Mouse (Mus musculus): ENCODE results near the gene Clec2g. TPM values are rescaled to one million over a fixed set of nuclear protein-coding genes. Genes with fewer than 3 reads are reported as not detected.
A peak's percentile ranks its signal among the peaks of the same experiment; 100 is the strongest.
"Not testable (repeated sequence)": the region's sequence is repeated elsewhere in the genome, so short reads cannot be mapped to it uniquely, and the experiment has no call there.

Clec2g gene
- total and polyA plus RNA-seq, 3 experiments, result 82.0 to 169 (median 91.7) TPM

DNA sequence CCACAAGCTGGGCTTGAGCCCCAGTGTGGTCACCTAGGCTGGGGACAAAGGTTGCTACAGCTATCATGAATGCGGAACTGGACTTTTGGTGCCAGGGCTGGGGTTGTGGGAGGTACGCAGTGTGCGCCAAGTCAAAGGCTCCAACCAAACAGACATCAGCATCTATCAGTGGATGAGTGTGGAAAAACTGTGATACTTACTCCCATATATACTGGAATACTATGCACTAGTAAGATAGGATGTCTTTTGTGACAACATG lies 39.2 kb downstream of the Clec2g start (continued):
- TF ChIP-seq CHD1 (IDR thresholded peaks at IDR 0.05; ENCODE audit: low read depth, low read length) (0 out of 2 replicates have a peak, but pooled peaks have one; percentile 11), MAFK (IDR thresholded peaks at IDR 0.05; ENCODE audit: insufficient replicate concordance, low read length) (no peak), SMC3 (IDR thresholded peaks at IDR 0.05; ENCODE audit: low read depth, low read length) (peak; percentile 0; the same call in 1 of the 2 replicates), TCF12 (IDR thresholded peaks at IDR 0.05; ENCODE audit: low read depth, low read length) (no peak), CHD2 (IDR thresholded peaks at IDR 0.05; ENCODE audit: low read length) (no peak), GABPA (IDR thresholded peaks at IDR 0.05; ENCODE audit: insufficient replicate concordance, low read depth, low read length) (no peak), POLR2A (IDR thresholded peaks at IDR 0.05; ENCODE audit: low read depth, low read length) (peak; percentile 68), POLR2AphosphoS2 (IDR thresholded peaks at IDR 0.05; ENCODE audit: low read depth, low read length) (no peak; the same call in 1 of the 2 replicates), ZMIZ1 (IDR thresholded peaks at IDR 0.05; ENCODE audit: low read depth, low read length) (peak; percentile 24; the same call in 1 of the 2 replicates), CTCF (conservative IDR thresholded peaks at IDR 0.05 in 1 of 2, IDR thresholded peaks at IDR 0.05 in 1 of 2; ENCODE audit: low read depth in 2 of 2, low read length in 2 of 2) (no peak), ZKSCAN1 (IDR thresholded peaks at IDR 0.05; ENCODE audit: borderline replicate concordance, low read depth, low read length) (no peak), MAX (IDR thresholded peaks at IDR 0.05; ENCODE audit: low read length) (no peak), HCFC1 (IDR thresholded peaks at IDR 0.05; ENCODE audit: low read depth, low read length) (no peak), RCOR1 (conservative IDR thresholded peaks at IDR 0.05; ENCODE audit: low read depth, low read length) (no peak; the same call in 1 of the 2 replicates)

GRCm38 (mm10) chr6:128974850-128975249 lies 40.7 kb downstream of the Clec2g start:
- 0 out of 2 replicates have a peak overlapping the region, but pooled peaks have one; percentile 50 for H3K4me2 ChIP-seq (ENCODE audit: insufficient read depth, low read depth, poor library complexity, severe bottlenecking)
- H3K4me3 ChIP-seq (replicated peaks in 1 of 3; ENCODE audit: low read depth in 2 of 3, low read length in 2 of 3, poor library complexity in 1 of 3), result peak overlapping the region; percentile 74 to 95 (median 92)
- dilution Hi-C loops (cut with MboI; ENCODE audit: extremely low pct_ligation_motif_present, extremely low pct_unique_long_range_greater_than_20kb, low sequenced_read_pairs); H3K27me3 ChIP-seq (replicated peaks); H3K9me3 ChIP-seq (replicated peaks; ENCODE audit: low read length): not testable (repeated sequence)
- DNase-seq (ENCODE audit: extremely low read depth), result peak; percentile 84
- peaks cover 68% of the 10 kb centered on the region for H3K79me2 ChIP-seq (replicated peaks; ENCODE audit: control insufficient read depth, extremely low read depth, insufficient read depth, poor library complexity, severe bottlenecking)
- peak overlapping the region; percentile 99 for H3K27ac ChIP-seq (ENCODE audit: insufficient read depth, low read depth)
- peaks cover 21 to 33% of the 10 kb centered on the region in 2 experiments for H3K36me3 ChIP-seq (replicated peaks in 1 of 2; ENCODE audit: control insufficient read depth in 1 of 2, insufficient read depth in 1 of 2, low read length in 1 of 2)
- in situ Hi-C loops (cut with MboI; ENCODE audit: low pct_ligation_motif_present, low pct_unique_long_range_greater_than_20kb, low sequenced_read_pairs), result loop anchor here (10.0 kb wide), 1 partner anchor 270 kb away; no protein-coding TSS in a partner anchor
- H3K4me1 ChIP-seq (ENCODE audit: control insufficient read depth in 1 of 2, insufficient read depth in 2 of 2), result peaks cover 15 to 27% of the 10 kb centered on the region in 2 experiments
- peak; percentile 55; the same call in 1 of the 2 replicates for TF ChIP-seq SIN3A (IDR thresholded peaks at IDR 0.05; ENCODE audit: low read length)
- 0 out of 2 replicates have a peak, but pooled peaks have one; percentile 47 for TF ChIP-seq E2F4 (IDR thresholded peaks at IDR 0.05; ENCODE audit: insufficient replicate concordance, low read depth, low read length)
- peak; percentile 62; the same call in 1 of the 2 replicates for TF ChIP-seq RCOR1 (conservative IDR thresholded peaks at IDR 0.05; ENCODE audit: low read depth, low read length)
- TF ChIP-seq BHLHE40 (IDR thresholded peaks at IDR 0.05; ENCODE audit: low read depth, low read length), result peak; percentile 62; the same call in 1 of the 2 replicates
- TF ChIP-seq IRF4 (IDR thresholded peaks at IDR 0.05; ENCODE audit: low read depth, low read length), result peak; percentile 86
- peak; percentile 95 for TF ChIP-seq TCF12 (IDR thresholded peaks at IDR 0.05; ENCODE audit: low read depth, low read length)
- TF ChIP-seq ZMIZ1 (IDR thresholded peaks at IDR 0.05; ENCODE audit: low read depth, low read length), result peak; percentile 27; the same call in 1 of the 2 replicates
- TF ChIP-seq MXI1 (IDR thresholded peaks at IDR 0.05; ENCODE audit: low read depth, low read length), result peak; percentile 60; the same call in 1 of the 2 replicates
- peak; percentile 17; the same call in 1 of the 2 replicates for TF ChIP-seq HCFC1 (IDR thresholded peaks at IDR 0.05; ENCODE audit: low read depth, low read length)
- TF ChIP-seq POLR2A (IDR thresholded peaks at IDR 0.05; ENCODE audit: low read depth, low read length), result peak; percentile 68
- TF ChIP-seq KAT2A (IDR thresholded peaks at IDR 0.05; ENCODE audit: insufficient replicate concordance, low read length), result 0 out of 2 replicates have a peak, but pooled peaks have one; percentile 62
- peak; percentile 57; the same call in 1 of the 2 replicates for TF ChIP-seq POLR2AphosphoS2 (IDR thresholded peaks at IDR 0.05; ENCODE audit: low read depth, low read length)
- TF ChIP-seq JUN (IDR thresholded peaks at IDR 0.05; ENCODE audit: insufficient read depth, low read depth, low read length), result peak; percentile 21; the same call in 1 of the 2 replicates
- TF ChIP-seq MEF2A (IDR thresholded peaks at IDR 0.05; ENCODE audit: borderline replicate concordance, low read depth, low read length), result peak; percentile 75
- peak; percentile 66; the same call in 1 of the 2 replicates for TF ChIP-seq NELFE (IDR thresholded peaks at IDR 0.05; ENCODE audit: low read depth, low read length)
- peak; percentile 85 for TF ChIP-seq MYC (IDR thresholded peaks at IDR 0.05; ENCODE audit: low read depth, low read length)
- peak; percentile 96 for TF ChIP-seq TBP (conservative IDR thresholded peaks at IDR 0.05; ENCODE audit: low read depth, low read length)
- TF ChIP-seq EP300 (IDR thresholded peaks at IDR 0.05; ENCODE audit: low read length), result peak; percentile 80
- peak; percentile 98 for TF ChIP-seq CHD1 (IDR thresholded peaks at IDR 0.05; ENCODE audit: low read depth, low read length)
- H3K9ac ChIP-seq (ENCODE audit: insufficient read depth, low read depth), result peak overlapping the region; percentile 100

All from CH12.LX (cell line).